Mouse (Mus musculus) ES-Bruce4 (cell line): Measurements from ENCODE around the gene Acot12. TPM values are rescaled to one million over a fixed set of nuclear protein-coding genes. Genes with fewer than 3 reads are reported as not detected.
A peak's percentile ranks its signal among the peaks of the same experiment; 100 is the strongest.

Source experiments
- H3K27ac ChIP-seq: 2 replicates; pipeline ENCODE4 v1.5.1; 2012; ENCODE audit warnings: low read length, inconsistent platforms; ENCODE audit not compliant: insufficient read depth
- H3K27me3 ChIP-seq: 2 replicates; pipeline ENCODE4 v1.6.1; 2012; ENCODE audit warnings: mild to moderate bottlenecking, low read length, inconsistent platforms; ENCODE audit not compliant: control insufficient read depth, poor library complexity, insufficient read depth, severe bottlenecking
- H3K36me3 ChIP-seq: 2 replicates; pipeline ENCODE4 v1.6.1; 2012; ENCODE audit warnings: inconsistent platforms, mild to moderate bottlenecking, low read length, moderate library complexity; ENCODE audit not compliant: control insufficient read depth, poor library complexity, insufficient read depth, severe bottlenecking
- H3K4me1 ChIP-seq: one replicate; pipeline ENCODE4 v1.8.1; 2011; ENCODE audit warnings: low read length; ENCODE audit not compliant: control insufficient read depth, insufficient read depth
- H3K4me3 ChIP-seq: 2 replicates; pipeline ENCODE4 v1.5.1; 2011; ENCODE audit warnings: low read depth, mild to moderate bottlenecking, low read length
- H3K9ac ChIP-seq: 2 replicates; pipeline ENCODE4 v1.6.1; 2012; ENCODE audit warnings: low read depth, mild to moderate bottlenecking, inconsistent platforms; ENCODE audit not compliant: poor library complexity, severe bottlenecking
- H3K9me3 ChIP-seq: replicated peaks from 2 replicates; pipeline ENCODE4 v1.6.1; 2012; ENCODE audit warnings: mild to moderate bottlenecking, low read length, inconsistent platforms; ENCODE audit not compliant: control insufficient read depth, poor library complexity, insufficient read depth, severe bottlenecking
- CTCF ChIP-seq: IDR thresholded peaks from one replicate; pipeline ENCODE4 v1.8.1; 2011; ENCODE audit warnings: low read depth, low read length
- EP300 ChIP-seq: IDR thresholded peaks from 2 replicates; pipeline ENCODE4 v1.6.1; 2011; ENCODE audit warnings: low read depth, low read length; ENCODE audit not compliant: insufficient read depth
- POLR2A ChIP-seq: IDR thresholded peaks from one replicate; pipeline ENCODE4 v1.8.1; 2011; ENCODE audit warnings: low read length; ENCODE audit not compliant: insufficient read depth
- polyA plus RNA-seq: library from polyadenylated mRNA; stranded (reverse); fragments of >200 nt; gene quantifications from 2 replicates; pipeline ENCODE4 v1.2.4, GENCODE M21; 2011; ENCODE audit warnings: low read depth; ENCODE audit not compliant: missing spikeins, insufficient read depth, insufficient read length

Acot12 gene
- polyA plus RNA-seq: not detected in 2 replicates

DNA sequence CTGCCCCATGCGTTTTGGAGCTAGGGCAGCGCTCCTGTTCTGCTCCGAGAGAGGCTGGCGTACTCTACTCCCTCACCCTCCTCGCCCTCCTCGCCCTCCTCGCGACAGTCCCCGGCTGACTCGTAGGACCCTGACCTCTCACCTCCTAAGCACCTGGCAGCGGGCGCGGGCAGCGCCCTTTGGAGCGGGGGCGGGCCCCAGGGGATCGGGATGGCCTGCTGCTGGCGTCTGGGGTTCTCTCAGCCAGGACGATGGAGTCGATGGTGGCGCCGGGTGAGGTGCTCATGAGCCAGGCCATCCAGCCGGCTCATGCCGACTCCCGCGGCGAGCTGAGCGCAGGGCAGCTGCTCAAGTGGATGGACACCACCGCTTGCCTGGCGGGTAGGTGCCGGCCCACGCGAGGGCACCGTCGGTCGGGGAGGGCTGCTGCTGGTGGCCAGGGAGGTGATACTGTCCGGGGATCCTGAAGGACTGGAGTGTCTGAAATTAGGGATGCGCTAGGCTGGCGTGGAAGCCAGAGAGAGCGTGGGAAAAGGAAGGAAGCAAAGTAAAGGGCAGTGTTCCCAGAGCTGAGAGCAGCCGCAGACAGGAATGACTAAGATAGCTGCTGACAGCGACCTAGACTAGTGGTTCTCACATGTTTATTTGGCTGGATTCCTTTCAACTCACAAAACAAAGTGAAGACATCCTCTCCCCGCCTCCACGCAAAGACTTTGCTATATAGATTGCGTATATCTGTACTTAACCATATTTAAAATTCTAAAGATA, at the start of gene Acot12:
TSS of gene Acot12 (plus strand) at position 233 of the 768 bp plus-strand sequence.
- TF ChIP-seq POLR2A (no peak), EP300 (no peak), CTCF (no peak)
- no peaks in the 10 kb centered on the region for H3K4me1 ChIP-seq
- H3K27me3 ChIP-seq: peaks cover 2% of the 10 kb centered on the region
- no peaks in the 10 kb centered on the region for H3K36me3 ChIP-seq
- no peaks in the 10 kb centered on the region for H3K9me3 ChIP-seq
- no peak within 1 kb of the TSS for H3K27ac ChIP-seq
- H3K4me3 ChIP-seq: peak within 1 kb of the TSS; percentile 55
- peak within 1 kb of the TSS; percentile 16; the same call in 1 of the 2 replicates for H3K9ac ChIP-seq

DNA sequence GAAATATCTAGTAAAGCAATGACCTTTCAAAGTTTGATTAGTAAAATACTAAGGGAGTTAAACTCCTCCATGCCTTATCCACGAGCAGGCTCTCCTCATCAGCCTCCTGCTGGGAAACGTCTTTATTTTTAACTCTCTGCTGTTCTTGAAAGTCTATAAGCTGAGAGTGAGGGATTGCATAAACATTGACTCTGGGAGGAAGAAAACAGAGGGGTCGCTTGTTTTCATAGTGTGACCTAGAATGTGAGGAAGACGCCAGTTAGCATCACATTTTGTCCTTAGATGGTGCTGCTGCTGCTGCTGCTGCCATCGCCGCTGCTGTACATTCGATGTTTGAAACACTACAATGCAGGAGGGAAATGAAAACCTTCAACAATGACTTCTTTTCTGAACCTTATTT, 47.7 kb upstream of the Acot12 start:
- Histone ChIP-seq H3K4me1 (no peaks in the 10 kb centered on the region), H3K27ac (no peak overlapping the region), H3K9me3 (no peaks in the 10 kb centered on the region), H3K36me3 (no peaks in the 10 kb centered on the region), H3K4me3 (no peak overlapping the region), H3K27me3 (no peaks in the 10 kb centered on the region), H3K9ac (no peak overlapping the region)
- TF ChIP-seq EP300: no peak
- TF ChIP-seq CTCF: no peak
- TF ChIP-seq POLR2A: no peak

DNA sequence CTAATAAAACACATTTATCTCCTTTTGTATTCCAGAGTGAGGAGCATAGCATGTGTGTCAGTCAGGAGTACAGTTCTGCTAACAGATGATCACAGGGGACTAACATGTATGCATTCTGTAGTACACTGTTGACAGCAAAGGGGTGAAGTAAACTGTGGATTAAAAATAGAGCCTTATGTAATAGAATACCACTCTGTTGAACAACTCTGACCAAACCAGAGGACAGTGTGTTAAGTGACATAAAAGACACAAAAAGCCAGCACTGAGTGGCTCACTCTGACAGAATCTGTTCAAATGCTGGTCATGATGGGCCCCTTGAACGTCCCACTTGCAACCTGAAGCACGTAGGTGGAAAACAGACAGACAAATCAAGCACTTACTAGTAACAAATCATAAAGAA, 45.9 kb upstream of the Acot12 start:
- H3K9me3 ChIP-seq: no peaks in the 10 kb centered on the region
- no peak for TF ChIP-seq EP300
- H3K36me3 ChIP-seq: no peaks in the 10 kb centered on the region
- no peak overlapping the region for H3K27ac ChIP-seq
- no peak overlapping the region for H3K4me3 ChIP-seq
- no peak overlapping the region for H3K9ac ChIP-seq
- no peaks in the 10 kb centered on the region for H3K27me3 ChIP-seq
- H3K4me1 ChIP-seq: no peaks in the 10 kb centered on the region

DNA sequence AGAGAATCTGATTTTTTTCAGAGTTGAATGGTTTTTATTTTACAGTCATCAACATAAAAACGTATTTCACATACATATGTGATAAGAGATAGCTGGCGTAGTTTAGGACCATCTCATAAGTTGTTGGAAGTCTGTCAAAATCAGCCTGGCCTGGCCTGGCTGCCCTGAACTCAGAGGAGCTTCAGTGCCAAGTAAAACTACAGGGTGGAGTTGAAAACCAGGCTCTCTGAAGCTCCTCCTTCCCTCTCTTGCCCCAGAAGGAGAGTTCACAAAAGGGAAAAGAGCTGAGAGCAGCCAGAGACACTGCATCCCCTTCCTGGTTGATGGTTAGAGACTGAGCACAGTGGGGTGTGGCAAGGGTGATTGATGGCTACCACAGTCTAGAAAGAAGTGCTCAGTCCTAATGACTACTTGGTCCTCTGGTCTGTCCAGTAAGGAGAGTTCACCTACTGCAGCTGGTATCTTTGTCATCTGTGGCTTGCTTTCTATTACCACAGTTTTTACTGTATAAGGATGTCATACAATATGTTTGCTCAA, 45.1 kb upstream of the Acot12 start:
- Histone ChIP-seq H3K9ac (no peak overlapping the region), H3K27me3 (no peaks in the 10 kb centered on the region), H3K36me3 (no peaks in the 10 kb centered on the region), H3K9me3 (no peaks in the 10 kb centered on the region), H3K4me3 (no peak overlapping the region), H3K27ac (no peak overlapping the region), H3K4me1 (no peaks in the 10 kb centered on the region)
- TF ChIP-seq EP300 (no peak), POLR2A (no peak), CTCF (no peak)

DNA sequence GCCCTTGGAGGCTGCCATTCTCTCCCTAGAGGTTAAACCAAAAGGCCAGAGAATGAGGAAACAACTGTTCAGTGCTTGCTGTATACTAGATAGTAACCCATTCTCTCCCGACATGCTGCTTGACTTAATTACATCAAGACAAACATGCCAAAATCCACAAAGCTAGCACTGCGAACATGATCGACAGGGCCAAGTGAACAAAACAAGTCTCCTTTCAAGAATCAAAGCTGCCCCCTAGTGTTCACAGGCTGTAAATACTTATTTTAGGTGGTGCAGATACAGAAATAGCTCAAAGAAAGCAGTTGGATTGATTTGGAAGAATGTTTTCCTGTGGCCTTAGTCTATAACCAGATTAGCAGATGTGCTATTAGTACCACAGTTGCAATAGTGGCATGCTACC, 44.3 kb upstream of the Acot12 start:
- no peaks in the 10 kb centered on the region for H3K27me3 ChIP-seq
- H3K36me3 ChIP-seq: no peaks in the 10 kb centered on the region
- H3K27ac ChIP-seq: no peak overlapping the region
- TF ChIP-seq EP300 (no peak), POLR2A (no peak), CTCF (no peak)
- no peaks in the 10 kb centered on the region for H3K4me1 ChIP-seq
- H3K4me3 ChIP-seq: no peak overlapping the region
- H3K9me3 ChIP-seq: no peaks in the 10 kb centered on the region
- no peak overlapping the region for H3K9ac ChIP-seq

DNA sequence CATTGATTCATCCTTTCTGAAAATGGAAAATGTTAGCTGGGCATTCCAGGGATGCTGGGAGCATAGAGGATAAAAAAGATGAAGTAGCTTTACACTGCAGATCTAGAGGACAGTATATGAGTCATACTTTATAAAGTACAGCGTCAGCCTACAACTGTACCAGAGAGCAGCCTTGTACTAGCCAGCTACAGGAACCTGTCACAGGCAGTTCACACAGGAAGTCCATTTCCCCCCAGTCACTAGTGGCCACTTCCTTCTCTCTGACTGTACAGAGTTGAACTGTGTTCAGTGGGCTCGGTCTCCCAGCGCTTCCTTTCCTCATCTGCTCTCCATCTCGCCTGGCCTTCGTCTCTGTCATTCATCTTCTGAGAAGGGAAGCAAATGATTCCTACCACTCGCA, 39.0 kb upstream of the Acot12 start:
- no peak for TF ChIP-seq EP300
- TF ChIP-seq POLR2A: no peak
- no peak for TF ChIP-seq CTCF
- Histone ChIP-seq H3K27me3 (no peaks in the 10 kb centered on the region), H3K27ac (no peak overlapping the region), H3K9me3 (no peaks in the 10 kb centered on the region), H3K4me1 (no peaks in the 10 kb centered on the region), H3K36me3 (no peaks in the 10 kb centered on the region), H3K9ac (no peak overlapping the region), H3K4me3 (no peak overlapping the region)
